Mouse (Mus musculus) E14TG2a.4 (cell line): ENCODE results near the gene Ints13.

Experiments used
- H3K27me3 ChIP-seq: 2 replicates; pipeline ENCODE4 v1.6.1; 2014; ENCODE audit warnings: low read length, control low read depth; ENCODE audit not compliant: insufficient read depth
- H3K36me3 ChIP-seq: 2 replicates; pipeline ENCODE4 v1.6.1; 2014; ENCODE audit warnings: low read length, control low read depth; ENCODE audit not compliant: insufficient read depth
- H3K4me1 ChIP-seq: replicated peaks from 2 replicates; pipeline ENCODE4 v1.6.1; 2014; ENCODE audit warnings: low read depth, low read length, control low read depth
- H3K4me3 ChIP-seq: replicated peaks from 2 replicates; pipeline ENCODE4 v1.5.1; 2014; ENCODE audit warnings: mild to moderate bottlenecking, low read length
- H3K9me3 ChIP-seq: 2 replicates; pipeline ENCODE4 v1.6.1; 2014; ENCODE audit warnings: low read length, control low read depth
- CTCF ChIP-seq: conservative IDR thresholded peaks from 2 replicates; pipeline ENCODE4 v1.5.1; 2014; ENCODE audit warnings: low read length
- NANOG ChIP-seq: IDR thresholded peaks from 2 replicates; pipeline ENCODE4 v1.6.1; 2014; ENCODE audit warnings: borderline replicate concordance, low read length, mixed read lengths
- POU5F1 ChIP-seq: IDR thresholded peaks from 2 replicates; pipeline ENCODE4 v1.6.1; 2014; ENCODE audit warnings: low read length, borderline replicate concordance

Gene Ints13

GRCm38 (mm10) chr6:146551326-146551725 is 26.3 kb downstream of the Ints13 start:
- Histone ChIP-seq H3K4me1 (no peaks in the 10 kb centered on the region), H3K36me3 (peaks cover 80% of the 10 kb centered on the region)
- no peak for TF ChIP-seq CTCF
- no peak for TF ChIP-seq POU5F1
- no peak for TF ChIP-seq NANOG

GRCm38 (mm10) chr6:146550421-146550820 is 27.2 kb downstream of the Ints13 start:
- no peak overlapping the region for H3K4me3 ChIP-seq
- TF ChIP-seq NANOG (no peak), CTCF (no peak), POU5F1 (no peak)
- no peaks in the 10 kb centered on the region for H3K27me3 ChIP-seq
- H3K4me1 ChIP-seq, result no peaks in the 10 kb centered on the region
- H3K36me3 ChIP-seq, result peaks cover 71% of the 10 kb centered on the region
- no peaks in the 10 kb centered on the region for H3K9me3 ChIP-seq

More at GRCm38 (mm10) chr6:146551326-146551725, 26.3 kb downstream of the Ints13 start:
- H3K4me3 ChIP-seq, result no peak overlapping the region
- H3K27me3 ChIP-seq, result no peaks in the 10 kb centered on the region
- H3K9me3 ChIP-seq, result no peaks in the 10 kb centered on the region

GRCm38 (mm10) chr6:146545289-146545865 is 32.3 kb downstream of the Ints13 start:
- Histone ChIP-seq H3K27me3 (peaks cover 1% of the 10 kb centered on the region; the same call in 1 of the 2 replicates), H3K4me1 (no peaks in the 10 kb centered on the region), H3K9me3 (no peaks in the 10 kb centered on the region), H3K36me3 (peaks cover 24% of the 10 kb centered on the region), H3K4me3 (no peak overlapping the region)
- TF ChIP-seq CTCF (no peak), POU5F1 (no peak), NANOG (no peak)

GRCm38 (mm10) chr6:146544622-146545021 is 33.0 kb downstream of the Ints13 start:
- Histone ChIP-seq H3K4me3 (no peak overlapping the region), H3K9me3 (no peaks in the 10 kb centered on the region), H3K4me1 (no peaks in the 10 kb centered on the region), H3K27me3 (peaks cover 4% of the 10 kb centered on the region; the same call in 1 of the 2 replicates), H3K36me3 (peaks cover 16% of the 10 kb centered on the region)
- TF ChIP-seq POU5F1 (no peak), NANOG (no peak), CTCF (no peak; the same call in 1 of the 2 replicates)

GRCm38 (mm10) chr6:146540386-146540785 is 37.2 kb downstream of the Ints13 start:
- H3K36me3 ChIP-seq, result no peaks in the 10 kb centered on the region
- no peaks in the 10 kb centered on the region for H3K9me3 ChIP-seq
- H3K4me3 ChIP-seq, result no peak overlapping the region
- peaks cover 4% of the 10 kb centered on the region; the same call in 1 of the 2 replicates for H3K27me3 ChIP-seq
- TF ChIP-seq NANOG (no peak), POU5F1 (no peak), CTCF (no peak)
- no peaks in the 10 kb centered on the region for H3K4me1 ChIP-seq

GRCm38 (mm10) chr6:146538661-146539060 is 39.0 kb downstream of the Ints13 start:
- Histone ChIP-seq H3K27me3 (peaks cover 4% of the 10 kb centered on the region; the same call in 1 of the 2 replicates), H3K4me1 (no peaks in the 10 kb centered on the region), H3K36me3 (no peaks in the 10 kb centered on the region), H3K4me3 (no peak overlapping the region), H3K9me3 (no peaks in the 10 kb centered on the region)
- no peak for TF ChIP-seq POU5F1
- TF ChIP-seq CTCF, result no peak
- TF ChIP-seq NANOG, result no peak

- H3K36me3 ChIP-seq, result no peaks in the 10 kb centered on the region
- no peak overlapping the region for H3K4me3 ChIP-seq
- peaks cover 4% of the 10 kb centered on the region; the same call in 1 of the 2 replicates for H3K27me3 ChIP-seq
- no peaks in the 10 kb centered on the region for H3K9me3 ChIP-seq
- H3K4me1 ChIP-seq, result no peaks in the 10 kb centered on the region
- TF ChIP-seq NANOG, result no peak
- no peak for TF ChIP-seq POU5F1
- TF ChIP-seq CTCF, result no peak
Observed at GRCm38 (mm10) chr6:146538071-146538470, 39.6 kb downstream of the Ints13 start.

GRCm38 (mm10) chr6:146537111-146537510 is 40.5 kb downstream of the Ints13 start:
- Histone ChIP-seq H3K4me1 (no peaks in the 10 kb centered on the region), H3K9me3 (no peaks in the 10 kb centered on the region), H3K27me3 (peaks cover 4% of the 10 kb centered on the region; the same call in 1 of the 2 replicates), H3K4me3 (no peak overlapping the region), H3K36me3 (no peaks in the 10 kb centered on the region)
- TF ChIP-seq CTCF, result no peak
- TF ChIP-seq POU5F1, result no peak
- TF ChIP-seq NANOG, result no peak

- Histone ChIP-seq H3K4me1 (no peaks in the 10 kb centered on the region), H3K27me3 (peaks cover 4% of the 10 kb centered on the region; the same call in 1 of the 2 replicates), H3K36me3 (no peaks in the 10 kb centered on the region), H3K9me3 (no peaks in the 10 kb centered on the region), H3K4me3 (no peak overlapping the region)
- no peak for TF ChIP-seq CTCF
- no peak for TF ChIP-seq NANOG
- TF ChIP-seq POU5F1, result no peak
Observed at GRCm38 (mm10) chr6:146535501-146535900, 42.1 kb downstream of the Ints13 start.
